Mouse (Mus musculus) heart, embryonic 15.5 days (tissue): Measurements from ENCODE around the gene 4930404H24Rik. TPM values are rescaled to one million over a fixed set of nuclear protein-coding genes. Genes with fewer than 3 reads are reported as not detected.
A peak's percentile ranks its signal among the peaks of the same experiment; 100 is the strongest.

Experiments
- ATAC-seq: fragments of 200-750 bp; cut with Nextera tagmentation; replicated peaks from 2 replicates; pipeline ENCODE4 v1.8.0; 2017; ENCODE audit warnings: low read depth, moderate TSS enrichment; ENCODE audit not compliant: insufficient number of reproducible peaks, insufficient read depth, low FRiP score
- H3K27ac ChIP-seq: fragments of 300-500 bp; sonication (generic); 2 replicates; pipeline ENCODE4 v1.5.1; 2015; ENCODE audit warnings: mild to moderate bottlenecking, inconsistent platforms
- H3K27me3 ChIP-seq: fragments of 300-500 bp; sonication (generic); 2 replicates; pipeline ENCODE4 v1.6.1; 2015; ENCODE audit warnings: inconsistent platforms
- H3K36me3 ChIP-seq: fragments of 300-500 bp; sonication (generic); 2 replicates; pipeline ENCODE4 v1.6.1; 2015; ENCODE audit warnings: mild to moderate bottlenecking, inconsistent platforms
- H3K4me1 ChIP-seq: fragments of 300-500 bp; sonication (generic); replicated peaks from 2 replicates; pipeline ENCODE4 v1.6.1; 2015; ENCODE audit warnings: inconsistent platforms
- H3K4me2 ChIP-seq: fragments of 300-500 bp; sonication (generic); 2 replicates; pipeline ENCODE4 v1.6.1; 2015; ENCODE audit warnings: inconsistent platforms, mild to moderate bottlenecking, moderate library complexity
- H3K4me3 ChIP-seq: fragments of 300-500 bp; sonication (generic); 2 replicates; pipeline ENCODE4 v1.5.1; 2015; ENCODE audit warnings: mild to moderate bottlenecking, inconsistent platforms
- H3K9ac ChIP-seq: fragments of 300-500 bp; sonication (generic); 2 replicates; pipeline ENCODE4 v1.6.1; 2015; ENCODE audit warnings: mild to moderate bottlenecking, inconsistent platforms
- H3K9me3 ChIP-seq: fragments of 300-500 bp; sonication (generic); replicated peaks from 2 replicates; pipeline ENCODE4 v1.6.1; 2016; ENCODE audit warnings: inconsistent platforms
- WGBS: fragments of 180-500 bp; shearing (Covaris S2); methylation state at CpG from one replicate; pipeline ENCODE4 v1.1.7; 2015; ENCODE audit warnings: mixed read lengths; 5-methylcytosine and 5-hydroxymethylcytosine counted together
- polyA plus RNA-seq: library from polyadenylated mRNA; unstranded; fragments of >200 nt; fragmentation: Nextera tagmentation; extraction: Ambion mirVana; gene quantifications from 2 replicates; pipeline ENCODE4 v1.2.1, GENCODE M21; 2015

The 4930404H24Rik gene
- polyA plus RNA-seq, 1 experiment from 2014 or later: not detected

DNA sequence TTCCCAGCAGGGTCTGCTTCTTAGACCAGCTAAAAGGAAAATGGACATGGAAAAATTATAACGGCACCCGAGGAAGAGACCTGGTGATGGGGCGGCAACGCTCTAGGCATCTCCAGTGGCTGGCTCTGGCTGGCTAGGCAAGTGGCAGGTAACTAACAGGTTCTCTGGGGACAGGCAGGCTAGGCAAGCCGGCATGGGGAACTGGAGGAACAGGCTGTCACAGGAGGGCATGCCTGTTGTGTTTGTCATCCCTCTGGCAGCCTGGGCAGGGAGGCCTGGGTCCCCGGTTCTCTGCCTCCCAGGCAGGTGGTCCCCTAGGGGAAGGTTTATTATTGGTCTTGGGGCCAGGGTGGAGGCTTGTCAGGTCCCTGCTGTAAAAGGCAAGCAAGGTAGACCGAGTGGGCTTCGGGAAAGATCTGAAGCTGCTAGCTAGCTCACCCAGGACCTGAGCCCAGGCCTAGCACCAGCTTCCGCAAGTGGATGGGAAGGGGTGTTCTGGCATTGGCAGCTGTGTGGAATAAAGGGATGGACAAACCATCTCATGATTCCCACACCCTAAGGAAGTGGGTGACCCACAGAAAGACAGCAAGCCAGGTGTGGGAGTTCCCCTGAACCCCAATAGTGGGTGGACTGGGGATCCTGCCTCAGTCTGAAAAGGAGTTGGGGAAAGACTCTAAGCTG, 34.4 kb downstream of the 4930404H24Rik start:
- H3K9ac ChIP-seq: no peak overlapping the region
- peak overlapping the region; percentile 88 for H3K27ac ChIP-seq
- H3K4me1 ChIP-seq: peaks cover 70% of the 10 kb centered on the region
- 59% methylated on average over 9 of the region's 9 CpGs for WGBS
- H3K27me3 ChIP-seq: peaks cover 10% of the 10 kb centered on the region; the same call in 1 of the 2 replicates
- no peaks in the 10 kb centered on the region for H3K36me3 ChIP-seq
- peak overlapping the region; percentile 98; the same call in 1 of the 2 replicates for H3K4me2 ChIP-seq
- ATAC-seq: no peak
- no peaks in the 10 kb centered on the region for H3K9me3 ChIP-seq
- peak overlapping the region; percentile 75; the same call in 1 of the 2 replicates for H3K4me3 ChIP-seq

DNA sequence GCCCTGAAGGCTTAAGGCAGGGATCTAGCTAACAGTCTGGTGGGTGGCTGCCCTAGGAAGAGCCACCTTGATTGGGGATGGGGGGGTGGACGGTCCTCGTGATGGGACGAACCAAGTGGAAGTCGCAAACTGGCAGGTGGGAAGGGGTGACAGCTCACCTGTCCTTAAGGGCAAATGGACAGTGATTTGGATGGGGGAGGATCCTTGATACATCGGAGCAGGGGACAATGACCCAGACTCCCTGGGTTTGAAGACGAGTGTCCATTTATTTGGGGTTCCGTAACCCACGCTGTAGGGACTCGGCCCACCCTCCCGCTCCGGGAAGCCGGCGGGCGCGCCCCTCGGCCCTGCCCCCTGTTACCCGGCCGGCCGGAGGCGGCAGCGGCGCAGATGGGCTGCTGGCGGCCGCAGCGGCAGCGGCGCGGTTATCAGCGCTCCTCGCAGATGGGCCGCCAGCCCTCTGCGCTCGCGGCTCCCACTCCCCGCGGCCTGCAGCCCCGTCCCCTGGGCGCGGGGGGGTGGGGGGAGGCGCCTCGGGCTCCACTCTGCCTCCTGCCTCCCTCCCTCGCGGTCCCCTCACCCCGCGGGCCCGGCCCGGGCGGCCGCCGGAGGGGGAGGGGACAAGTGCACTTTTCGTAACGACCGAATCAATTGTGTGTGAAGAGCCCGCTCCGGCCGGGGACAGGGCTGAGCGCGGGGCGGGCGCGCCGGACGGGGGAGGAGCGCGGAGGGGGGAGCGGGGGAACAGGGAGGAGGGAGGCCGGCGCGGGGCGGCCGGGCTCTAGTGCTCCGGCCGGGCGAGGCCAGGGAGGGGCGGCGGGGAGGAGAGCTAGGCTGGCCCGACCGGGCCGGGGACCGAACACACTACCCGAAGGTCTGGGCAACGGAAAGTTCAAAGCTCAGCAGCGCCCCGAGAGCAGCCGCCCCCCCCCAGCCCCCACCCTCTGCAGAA, 35.3 kb downstream of the 4930404H24Rik start:
- Histone ChIP-seq H3K9me3 (no peaks in the 10 kb centered on the region), H3K27ac (peak overlapping the region; percentile 88), H3K4me3 (peak overlapping the region; percentile 75), H3K27me3 (peaks cover 15% of the 10 kb centered on the region; the same call in 1 of the 2 replicates), H3K4me2 (peak overlapping the region; percentile 98), H3K4me1 (peaks cover 61% of the 10 kb centered on the region), H3K36me3 (no peaks in the 10 kb centered on the region), H3K9ac (peak overlapping the region; percentile 75)
- 3% methylated on average over 50 of the region's 85 CpGs for WGBS
- peak; percentile 61 for ATAC-seq

DNA sequence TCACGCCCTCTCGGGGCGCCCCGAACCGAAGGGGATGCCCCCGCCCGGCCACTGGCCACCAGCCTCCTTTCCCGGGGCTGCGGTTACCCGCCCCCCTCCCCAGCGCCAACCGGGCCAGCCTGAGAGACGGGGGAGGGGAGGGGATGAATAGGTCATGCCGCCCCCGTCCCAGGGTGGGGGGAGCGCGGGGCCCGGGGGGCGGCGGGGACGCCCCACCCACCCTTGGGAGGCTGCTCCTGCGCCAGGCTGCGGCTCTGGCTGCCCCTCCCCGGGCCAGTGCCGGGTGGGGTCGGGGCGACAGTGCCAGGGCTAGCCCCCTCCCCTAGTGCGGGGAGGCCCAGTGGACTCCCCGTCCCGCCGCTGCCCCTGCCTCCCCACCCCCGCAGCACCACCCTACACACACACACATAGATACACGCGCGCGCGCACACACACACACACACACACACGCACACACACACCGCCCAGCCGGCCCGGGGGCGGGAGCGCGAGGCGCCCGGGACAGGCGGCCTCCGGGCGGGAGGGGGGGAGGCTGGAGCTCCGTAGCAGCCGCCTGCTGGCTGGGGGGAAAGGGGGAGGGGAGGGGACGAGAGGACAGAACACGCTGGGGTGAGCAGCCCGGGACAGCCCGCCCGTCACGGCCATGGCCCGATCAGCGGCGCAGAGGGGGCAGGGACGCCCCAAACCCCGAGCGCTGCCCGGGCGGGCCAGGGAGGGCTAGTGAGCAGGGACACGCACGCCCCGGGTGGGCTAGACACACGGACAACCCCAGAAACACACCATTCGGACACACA, 36.2 kb downstream of the 4930404H24Rik start:
- Histone ChIP-seq H3K9ac (peak overlapping the region; percentile 75), H3K36me3 (no peaks in the 10 kb centered on the region), H3K4me1 (peaks cover 52% of the 10 kb centered on the region), H3K27ac (peak overlapping the region; percentile 88), H3K27me3 (peaks cover 16% of the 10 kb centered on the region; the same call in 1 of the 2 replicates), H3K4me2 (peak overlapping the region; percentile 98), H3K4me3 (peak overlapping the region; percentile 75), H3K9me3 (no peaks in the 10 kb centered on the region)
- peak; percentile 44 for ATAC-seq
- WGBS: under 1% methylated on average over 41 of the region's 70 CpGs

DNA sequence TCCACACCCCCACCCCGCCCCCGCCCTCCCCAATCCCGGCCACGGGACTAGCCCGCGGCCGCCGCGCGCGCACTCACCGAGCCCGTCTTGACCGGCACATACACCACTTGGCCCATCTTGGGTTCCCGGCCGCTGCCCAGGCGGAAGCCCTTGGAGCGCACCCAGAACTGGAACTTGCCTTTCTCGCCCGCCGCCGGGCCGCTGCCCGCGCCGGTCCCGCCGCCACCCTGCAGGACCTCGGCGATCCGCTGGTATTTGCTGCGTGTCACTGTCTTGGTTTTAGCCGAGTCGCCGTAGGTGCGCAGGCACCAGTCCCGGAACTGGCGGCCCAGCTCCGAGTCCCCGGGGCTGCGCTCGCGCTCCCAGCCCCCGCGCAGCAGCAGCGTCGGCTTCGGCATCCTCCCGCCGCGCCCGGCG, 36.8 kb downstream of the 4930404H24Rik start:
- under 1% methylated on average over 50 of the region's 53 CpGs for WGBS
- Histone ChIP-seq H3K4me1 (peaks cover 48% of the 10 kb centered on the region), H3K36me3 (no peaks in the 10 kb centered on the region), H3K9ac (peak overlapping the region; percentile 75), H3K4me2 (peak overlapping the region; percentile 98), H3K9me3 (no peaks in the 10 kb centered on the region), H3K27me3 (peaks cover 16% of the 10 kb centered on the region; the same call in 1 of the 2 replicates), H3K27ac (peak overlapping the region; percentile 88), H3K4me3 (peak overlapping the region; percentile 75)
- no peak for ATAC-seq

DNA sequence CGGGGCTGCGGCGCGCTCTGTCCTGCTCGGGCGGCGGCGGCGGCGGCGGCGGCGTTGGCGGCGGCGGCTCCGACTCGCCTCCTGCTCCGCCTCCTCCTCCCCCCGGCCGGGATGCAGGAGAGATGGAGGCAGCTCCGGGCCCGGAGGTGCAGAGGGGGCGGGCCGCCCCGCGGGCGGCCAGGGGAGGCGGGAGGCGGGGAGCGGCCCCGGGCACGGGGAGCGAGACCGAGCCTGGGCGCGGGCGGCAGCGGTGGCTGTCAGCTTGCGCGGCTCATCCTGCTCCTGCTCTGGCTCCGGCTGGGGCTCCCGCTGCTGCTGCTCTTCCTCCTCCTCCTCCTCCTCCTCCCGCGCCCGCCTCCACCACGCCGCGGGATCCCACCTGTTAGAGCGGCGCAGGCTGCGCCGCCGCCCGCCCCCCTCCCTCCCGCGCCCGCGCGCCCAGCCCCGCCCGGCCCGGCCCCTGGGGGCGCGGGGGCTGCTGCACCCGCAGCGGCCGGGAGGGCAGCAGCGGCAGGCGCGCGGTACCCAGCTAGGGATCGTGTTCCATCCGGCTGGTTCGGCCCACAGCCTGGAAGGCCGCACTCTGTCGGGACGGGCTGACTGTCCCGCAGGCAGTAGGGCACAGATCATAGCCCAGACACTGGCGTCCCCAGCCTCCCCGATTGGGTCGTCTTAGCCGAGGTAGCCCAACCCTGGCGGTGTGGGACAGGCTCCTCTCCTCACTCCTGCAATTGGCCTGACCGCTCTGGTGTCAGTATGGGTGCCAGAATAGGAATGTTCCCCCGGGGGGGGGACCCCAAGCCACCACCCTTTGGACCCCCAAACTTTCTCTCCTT, 37.6 kb downstream of the 4930404H24Rik start, which contains the start of gene Nol4l:
Gene Nol4l, minus strand, starts transcription at position 41 of the 836 bp plus-strand sequence.
- peaks cover 46% of the 10 kb centered on the region for H3K4me1 ChIP-seq
- H3K27ac ChIP-seq: peak within 1 kb of the TSS; percentile 88
- ATAC-seq: no peak
- WGBS: 3% methylated on average over 34 of the region's 86 CpGs
- H3K9ac ChIP-seq: peak within 1 kb of the TSS; percentile 75
- H3K36me3 ChIP-seq: no peaks in the 10 kb centered on the region
- H3K4me3 ChIP-seq: peak within 1 kb of the TSS; percentile 75
- peaks cover 16% of the 10 kb centered on the region; the same call in 1 of the 2 replicates for H3K27me3 ChIP-seq
- H3K9me3 ChIP-seq: no peaks in the 10 kb centered on the region
- H3K4me2 ChIP-seq: peak within 1 kb of the TSS; percentile 98

DNA sequence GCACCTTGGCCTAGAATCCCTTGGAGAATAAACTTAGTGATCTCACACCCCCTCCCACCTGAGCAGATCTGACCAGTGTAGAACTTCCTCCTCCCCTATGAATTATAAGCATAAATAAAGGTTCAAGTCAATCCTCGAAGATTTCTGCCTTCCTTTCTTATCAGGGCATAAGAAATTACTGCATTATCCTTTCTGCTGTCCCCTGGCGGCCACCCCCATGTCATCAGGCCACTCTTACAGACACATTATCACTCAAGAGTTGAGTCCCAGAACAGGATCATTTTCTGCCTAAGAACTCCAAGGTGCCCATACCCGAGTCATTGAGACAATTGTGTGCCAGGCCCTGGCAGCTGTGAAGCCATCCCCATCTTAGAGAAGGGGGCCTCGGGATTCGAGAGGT, 38.4 kb downstream of the 4930404H24Rik start:
- ATAC-seq: no peak
- Histone ChIP-seq H3K27ac (no peak overlapping the region), H3K4me1 (peaks cover 38% of the 10 kb centered on the region), H3K9ac (no peak overlapping the region), H3K36me3 (no peaks in the 10 kb centered on the region), H3K4me3 (peak overlapping the region; percentile 75; the same call in 1 of the 2 replicates), H3K9me3 (no peaks in the 10 kb centered on the region), H3K4me2 (no peak overlapping the region), H3K27me3 (peaks cover 16% of the 10 kb centered on the region; the same call in 1 of the 2 replicates)
- 59% methylated on average over 5 of the region's 5 CpGs for WGBS

DNA sequence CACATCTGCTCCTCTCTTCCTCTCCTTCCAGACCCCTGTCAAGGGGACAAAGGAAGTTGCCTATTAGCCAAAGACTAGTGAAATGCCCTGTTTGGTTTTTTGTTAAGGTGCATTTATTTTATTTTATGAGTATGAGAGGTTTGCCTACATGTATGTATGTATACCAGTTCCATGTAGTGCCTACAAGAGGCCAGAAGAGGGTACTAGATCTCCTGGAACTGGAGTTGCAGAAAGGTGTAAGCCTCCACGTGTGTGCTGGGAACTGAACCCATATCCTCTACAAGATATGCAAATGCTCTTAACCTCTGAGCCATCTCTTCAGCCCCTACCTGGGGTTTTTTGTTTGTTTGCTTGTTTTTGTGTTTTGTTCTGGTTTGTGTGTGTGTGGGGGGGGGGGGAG, 41.4 kb downstream of the 4930404H24Rik start:
- H3K36me3 ChIP-seq: no peaks in the 10 kb centered on the region
- H3K9me3 ChIP-seq: no peaks in the 10 kb centered on the region
- WGBS: 69% methylated on average over 1 of the region's 1 CpGs
- no peak overlapping the region for H3K4me2 ChIP-seq
- H3K27ac ChIP-seq: no peak overlapping the region
- H3K9ac ChIP-seq: no peak overlapping the region
- no peak for ATAC-seq
- H3K4me3 ChIP-seq: no peak overlapping the region
- H3K4me1 ChIP-seq: peaks cover 8% of the 10 kb centered on the region
- peaks cover 16% of the 10 kb centered on the region; the same call in 1 of the 2 replicates for H3K27me3 ChIP-seq

DNA sequence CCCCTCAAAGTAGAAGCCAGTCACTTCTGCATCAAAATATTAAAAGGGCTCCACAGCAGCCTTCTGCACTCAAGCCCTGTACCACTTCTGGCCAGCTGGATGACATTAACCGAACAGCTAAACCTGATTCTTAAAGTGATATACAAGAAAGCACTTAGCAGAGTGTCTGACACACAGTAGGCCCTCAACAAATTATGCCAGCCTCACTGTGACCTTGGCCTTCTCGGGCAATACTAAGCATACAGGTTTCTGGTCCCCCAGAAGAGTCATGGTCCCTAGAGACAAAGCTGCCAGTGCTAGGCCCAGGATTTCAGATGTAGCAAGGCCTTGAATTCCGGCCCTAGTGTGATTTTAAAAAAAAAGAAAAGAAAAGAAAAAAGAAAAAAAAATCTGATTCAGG, 46.3 kb downstream of the 4930404H24Rik start:
- ATAC-seq: no peak

DNA sequence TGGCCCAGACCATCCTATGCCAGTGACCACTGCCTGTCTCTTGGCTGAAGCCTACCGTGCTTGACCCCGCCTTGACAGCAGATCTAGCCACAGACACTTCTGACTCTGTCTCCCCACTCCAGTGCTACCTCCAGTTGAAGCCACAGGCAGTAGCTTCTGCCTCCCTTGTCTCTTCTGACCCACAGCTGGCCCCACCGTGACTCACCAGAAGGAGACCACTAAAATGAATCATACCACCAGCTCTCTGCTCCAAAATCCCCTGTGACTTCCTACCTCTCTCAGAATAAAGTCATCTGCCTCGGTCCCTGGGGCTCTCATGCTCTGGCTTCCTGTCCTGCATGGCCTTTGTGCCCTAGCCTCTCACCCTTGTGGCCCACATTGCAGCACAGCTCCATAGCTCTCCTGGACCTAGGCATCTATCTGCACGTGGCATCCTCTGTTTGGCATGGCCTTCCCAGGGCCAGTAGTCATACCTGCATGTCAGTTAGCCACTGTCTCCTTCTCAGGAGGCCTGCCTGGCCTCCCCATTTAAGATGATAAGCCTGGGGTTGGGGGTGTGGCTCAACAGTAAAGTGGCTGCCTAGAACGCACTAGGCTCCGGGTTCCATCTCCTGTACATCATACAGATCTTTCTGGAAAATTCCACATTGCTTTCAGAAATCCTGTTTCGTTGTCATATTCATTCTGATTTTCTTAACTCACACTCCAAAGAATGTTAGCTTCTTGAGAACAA, 50.5 kb downstream of the 4930404H24Rik start:
- peaks cover 2% of the 10 kb centered on the region; the same call in 1 of the 2 replicates for H3K27me3 ChIP-seq
- H3K4me2 ChIP-seq: no peak overlapping the region
- no peaks in the 10 kb centered on the region for H3K36me3 ChIP-seq
- H3K4me3 ChIP-seq: no peak overlapping the region
- no peaks in the 10 kb centered on the region for H3K9me3 ChIP-seq
- no peak overlapping the region; the same call in 1 of the 2 replicates for H3K27ac ChIP-seq
- 79% methylated on average over 8 of the region's 8 CpGs for WGBS
- peaks cover 13% of the 10 kb centered on the region for H3K4me1 ChIP-seq
- no peak for ATAC-seq
- no peak overlapping the region for H3K9ac ChIP-seq

More for the DNA sequence above, 46.3 kb downstream of the 4930404H24Rik start:
- no peaks in the 10 kb centered on the region for H3K36me3 ChIP-seq
- no peaks in the 10 kb centered on the region for H3K4me1 ChIP-seq
- peaks cover 2% of the 10 kb centered on the region; the same call in 1 of the 2 replicates for H3K27me3 ChIP-seq
- H3K9me3 ChIP-seq: no peaks in the 10 kb centered on the region
- H3K4me3 ChIP-seq: no peak overlapping the region
- no peak overlapping the region for H3K27ac ChIP-seq
- WGBS: 81% methylated on average over 3 of the region's 3 CpGs
- no peak overlapping the region for H3K9ac ChIP-seq
- no peak overlapping the region for H3K4me2 ChIP-seq
